Mouse (Mus musculus): ENCODE measurements around the gene Tmc1.

- TF ChIP-seq CTCF (IDR thresholded peaks at IDR 0.05; ENCODE audit: insufficient read depth, low read depth, low read length) (no peak), POLR2A (IDR thresholded peaks at IDR 0.05; ENCODE audit: insufficient read depth, low read depth, low read length) (no peak)
These were observed 93.7 kb downstream of the Tmc1 start for GRCm38 (mm10) chr19:20860270-20860669.
